Comparison of ENCODE assay signal across 16 mouse cellular contexts in genomic region chr12:32435126-32435525, GRCm38 (mm10). TPM values are rescaled to one million over a fixed set of nuclear protein-coding genes. Genes with fewer than 3 reads are reported as not detected.
A peak's percentile ranks its signal among the peaks of the same experiment; 100 is the strongest.
DNase-seq lines count a peak whose midpoint lies in the region; ATAC-seq and TF ChIP-seq lines count a peak whose summit lies in the region.
"Had no signal": no experiment of that assay in that cellular context is flagged by ENCODE, and none has a peak within 500 bp of the region (broad histone marks: within the 10 kb centered on the region; RNA-seq: fewer than 3 reads in every experiment).

No protein-coding gene starts in this region.

- no peaks in the 10 kb centered on the region for H3K27me3 ChIP-seq in C2C12 (ENCODE audit: control insufficient read depth, insufficient read depth, insufficient read length)
- no peaks in the 10 kb centered on the region for H3K27me3 ChIP-seq in midbrain, embryonic 14.5 days (ENCODE audit: control insufficient read depth, insufficient read depth, low read length)
- H3K27me3 ChIP-seq: embryonic facial prominence, embryonic 12.5 days; limb, embryonic 13.5 days; midbrain, embryonic 12.5 days had no signal

- H3K9ac ChIP-seq in midbrain, embryonic 14.5 days (replicated peaks; ENCODE audit: low read length) = no peak overlapping the region
- H3K9ac ChIP-seq: embryonic facial prominence, embryonic 12.5 days; limb, embryonic 13.5 days; midbrain, embryonic 12.5 days had no signal

- no peaks in the 10 kb centered on the region for H3K79me3 ChIP-seq in C2C12 (ENCODE audit: low read depth)

- H3K4me1 ChIP-seq in midbrain, embryonic 14.5 days (ENCODE audit: control insufficient read depth, insufficient read depth, low read length) = no peaks in the 10 kb centered on the region
- H3K4me1 ChIP-seq: embryonic facial prominence, embryonic 12.5 days; hindbrain, embryonic 10.5 days; limb, embryonic 13.5 days; midbrain, embryonic 12.5 days had no signal

- no peak overlapping the region for H3ac ChIP-seq in C2C12 (ENCODE audit: control insufficient read depth, insufficient read length, low read depth)

- no peak overlapping the region for H3K4me3 ChIP-seq in C2C12 (ENCODE audit: insufficient read depth, poor library complexity, severe bottlenecking)
- no peak overlapping the region for H3K4me3 ChIP-seq in midbrain, embryonic 14.5 days (replicated peaks; ENCODE audit: low read depth, low read length)
- H3K4me3 ChIP-seq: embryonic facial prominence, embryonic 12.5 days; hindbrain, embryonic 10.5 days; left cerebral cortex, adult 2 months; limb, embryonic 13.5 days; midbrain, embryonic 12.5 days had no signal

- no peak for TF ChIP-seq CTCF in C2C12 (IDR thresholded peaks at IDR 0.05; ENCODE audit: control insufficient read depth, insufficient read depth, insufficient read length)

- 76% methylated on average over 1 of the region's 1 CpGs for WGBS in midbrain, embryonic 14.5 days

- H3K9me3 ChIP-seq in midbrain, embryonic 14.5 days (ENCODE audit: control insufficient read depth, low read length) = no peaks in the 10 kb centered on the region
- H3K9me3 ChIP-seq: embryonic facial prominence, embryonic 12.5 days; hindbrain, embryonic 10.5 days; limb, embryonic 13.5 days; midbrain, embryonic 12.5 days had no signal

- no peak overlapping the region for H3K27ac ChIP-seq in midbrain, embryonic 14.5 days (replicated peaks; ENCODE audit: low read depth, low read length)
- H3K27ac ChIP-seq: embryonic facial prominence, embryonic 12.5 days; hindbrain, embryonic 10.5 days; left cerebral cortex, adult 2 months; limb, embryonic 13.5 days; midbrain, embryonic 12.5 days had no signal

- H3K79me2 ChIP-seq in C2C12 (ENCODE audit: control insufficient read depth, insufficient read depth) = no peaks in the 10 kb centered on the region

- no peaks in the 10 kb centered on the region for H3K36me3 ChIP-seq in C2C12 (ENCODE audit: control insufficient read depth, insufficient read depth)
- H3K36me3 ChIP-seq in midbrain, embryonic 14.5 days (ENCODE audit: control insufficient read depth, insufficient read depth, low read length) = no peaks in the 10 kb centered on the region
- H3K36me3 ChIP-seq: embryonic facial prominence, embryonic 12.5 days; hindbrain, embryonic 10.5 days; limb, embryonic 13.5 days; midbrain, embryonic 12.5 days had no signal

- DNase-seq in kidney, adult 11 months = peak; percentile 13
- DNase-seq in kidney, adult 18-20 months = no peak
- DNase-seq in adrenal gland, adult 8-10 months = peak; percentile 64
- DNase-seq in gastrocnemius, postnatal 25 days = peak; percentile 44
- no peak for DNase-seq in midbrain, embryonic 14.5 days
- no peak for DNase-seq in left cerebral cortex, adult 11 months (ENCODE audit: low spot score)
- DNase-seq: lung, adult 18-20 months; lung, postnatal 4 days had no signal

- no peak overlapping the region for H3K4me2 ChIP-seq in midbrain, embryonic 14.5 days (ENCODE audit: low read length)
- H3K4me2 ChIP-seq: embryonic facial prominence, embryonic 12.5 days; heart, embryonic 11.5 days; limb, embryonic 13.5 days; midbrain, embryonic 12.5 days had no signal

- no peak for ATAC-seq in midbrain, embryonic 14.5 days (ENCODE audit: low FRiP score, low TSS enrichment)
- ATAC-seq: intestine, embryonic 16.5 days had no signal

TF ChIP-seq in C2C12, 6 proteins besides CTCF, POLR2A, EP300 and RAD21:
- TF ChIP-seq MAX (IDR thresholded peaks at IDR 0.05) (peak; percentile 10), USF1 (IDR thresholded peaks at IDR 0.05; ENCODE audit: low read depth) (no peak), CEBPB (IDR thresholded peaks at IDR 0.05; ENCODE audit: low read depth) (peak; percentile 68), FOSL1 (IDR thresholded peaks at IDR 0.05; ENCODE audit: insufficient read depth, low read length, poor library complexity, severe bottlenecking) (peak; percentile 54), MYOG (IDR thresholded peaks at IDR 0.05; ENCODE audit: control insufficient read depth, extremely low read depth, insufficient read length) (no peak), MYOD1 (IDR thresholded peaks at IDR 0.05; ENCODE audit: control insufficient read depth, insufficient read length, low read depth) (no peak)
TF ChIP-seq in C2C12: peak in this region for 3.

RNA-seq across cellular contexts. Expression of gene Ccdc71l, which starts 56.6 kb away (rescaled TPM):
- polyA plus RNA-seq in C2C12 (2012; fragmentation: generic; extraction: Trizol) = 2.6 TPM
- total RNA-seq in adrenal gland, adult 8-10 months (2022) = 10 to 100 TPM; 10.0 to 14.3 (median 10.8) TPM
- 1 to 10 TPM; 3.5 to 4.2 TPM for total RNA-seq in gastrocnemius, postnatal 25 days (2021)
- 6.7 and 8.4 TPM in 2 replicates for polyA plus RNA-seq in midbrain, embryonic 14.5 days (2014; fragmentation: Nextera tagmentation; extraction: Ambion mirVana)

Comparison
In these comparisons a context has a peak if more than half of its experiments do, and no peak if none do; other contexts are left out.
1. DNase-seq: peak in kidney, adult 11 months (single experiment), adrenal gland, adult 8-10 months (single experiment) and gastrocnemius, postnatal 25 days (single experiment); none in kidney, adult 18-20 months (single experiment), midbrain, embryonic 14.5 days (single experiment) and left cerebral cortex, adult 11 months (single experiment).